In genomic region chr12:5637571-5638275, GRCm38 (mm10) we compare ENCODE assay signal across 19 mouse cellular contexts.
DNase-seq lines count a peak whose midpoint lies in the region; ATAC-seq lines count a peak whose summit lies in the region.
"Had no signal": no experiment of that assay in that cellular context is flagged by ENCODE, and none has a peak within 500 bp of the region (broad histone marks: within the 10 kb centered on the region; RNA-seq: fewer than 3 reads in every experiment).

No protein-coding gene starts in this region.

- no peak overlapping the region for H3K9ac ChIP-seq in hindbrain, embryonic 16.5 days (ENCODE audit: low read depth, low read length)
- H3K9ac ChIP-seq in hindbrain, embryonic 13.5 days = no peak overlapping the region

- H3K27me3 ChIP-seq in hindbrain, embryonic 16.5 days (replicated peaks; ENCODE audit: control insufficient read depth, insufficient read depth, low read length) = no peaks in the 10 kb centered on the region
- H3K27me3 ChIP-seq in hindbrain, embryonic 13.5 days = no peaks in the 10 kb centered on the region

- H3K9me3 ChIP-seq in hindbrain, embryonic 16.5 days (ENCODE audit: control insufficient read depth, low read length) = no peaks in the 10 kb centered on the region
- no peaks in the 10 kb centered on the region for H3K9me3 ChIP-seq in hindbrain, embryonic 13.5 days
- H3K9me3 ChIP-seq: midbrain, embryonic 10.5 days had no signal

- no peaks in the 10 kb centered on the region for H3K36me3 ChIP-seq in hindbrain, embryonic 16.5 days (ENCODE audit: control insufficient read depth, insufficient read depth, low read length)
- H3K36me3 ChIP-seq in hindbrain, embryonic 13.5 days = no peaks in the 10 kb centered on the region
- H3K36me3 ChIP-seq: midbrain, embryonic 10.5 days had no signal

- peak; percentile 72 for ATAC-seq in hindbrain, embryonic 16.5 days
- ATAC-seq in hindbrain, embryonic 13.5 days (ENCODE audit: low FRiP score) = no peak

- H3K4me1 ChIP-seq in hindbrain, embryonic 16.5 days (ENCODE audit: control insufficient read depth, insufficient read depth, low read depth, low read length) = no peaks in the 10 kb centered on the region
- no peaks in the 10 kb centered on the region for H3K4me1 ChIP-seq in hindbrain, embryonic 13.5 days (replicated peaks)
- H3K4me1 ChIP-seq: midbrain, embryonic 10.5 days had no signal

- H3K27ac ChIP-seq in hindbrain, embryonic 16.5 days (ENCODE audit: low read depth, low read length) = 0 out of 2 replicates have a peak overlapping the region, but pooled peaks have one; percentile 11
- no peak overlapping the region for H3K27ac ChIP-seq in hindbrain, embryonic 13.5 days
- H3K27ac ChIP-seq: midbrain, embryonic 10.5 days had no signal

- 61% methylated on average over 9 of the region's 9 CpGs for WGBS in hindbrain, embryonic 16.5 days
- 77% methylated on average over 9 of the region's 9 CpGs for WGBS in hindbrain, embryonic 13.5 days

- H3K4me2 ChIP-seq in hindbrain, embryonic 16.5 days (ENCODE audit: low read length) = no peak overlapping the region
- no peak overlapping the region for H3K4me2 ChIP-seq in hindbrain, embryonic 13.5 days
- H3K4me2 ChIP-seq: heart, embryonic 11.5 days had no signal

- H3K4me3 ChIP-seq in hindbrain, embryonic 16.5 days (ENCODE audit: low read length) = no peak overlapping the region
- no peak overlapping the region for H3K4me3 ChIP-seq in hindbrain, embryonic 13.5 days
- H3K4me3 ChIP-seq: erythroblast, embryonic 14.5 days; midbrain, embryonic 10.5 days; myocyte had no signal

- DNase-seq in retina, postnatal 1 day = peak; percentile 2
- DNase-seq in retina, embryonic 14.5 days (ENCODE audit: low spot score) = no peak
- peak; percentile 4 for DNase-seq in layer of hippocampus, adult 11-12 months (ENCODE audit: low spot score)
- DNase-seq in layer of hippocampus, postnatal 36 days = peak; percentile 10 to 14
- no peak for DNase-seq in thymus, postnatal 4 days
- DNase-seq: adrenal gland, postnatal 36 days; cerebellum, postnatal 36 days; gastrocnemius, postnatal 36 days; heart, postnatal 14 days; kidney, adult 8-10 months; kidney, postnatal 25 days; lung, adult 2 months; lung, postnatal 4 days had no signal

Comparison
In these comparisons a context has a peak if more than half of its experiments do, and no peak if none do; other contexts are left out.
1. DNase-seq: peak in retina, postnatal 1 day (single experiment), layer of hippocampus, adult 11-12 months (single experiment) and layer of hippocampus, postnatal 36 days (2 of 2); none in retina, embryonic 14.5 days (single experiment) and thymus, postnatal 4 days (single experiment).